Comparison of ENCODE assay signal across 14 mouse cellular contexts in genomic region chr12:110122976-110123375, GRCm38 (mm10).
DNase-seq lines count a peak whose midpoint lies in the region; ATAC-seq and TF ChIP-seq lines count a peak whose summit lies in the region.
"Had no signal": no experiment of that assay in that cellular context is flagged by ENCODE, and none has a peak within 500 bp of the region (broad histone marks: within the 10 kb centered on the region; RNA-seq: fewer than 3 reads in every experiment).

No protein-coding gene starts in this region.

- POLR2A ChIA-PET in Patski (lab: Charles Lee) = no interaction called here

- WGBS in intestine, embryonic 15.5 days = 45% methylated on average over 4 of the region's 4 CpGs

- H3K9ac ChIP-seq in intestine, embryonic 15.5 days = no peak overlapping the region
- H3K9ac ChIP-seq: liver, embryonic 12.5 days had no signal

- no peaks in the 10 kb centered on the region for H3K9me3 ChIP-seq in intestine, embryonic 15.5 days
- H3K9me3 ChIP-seq: embryonic facial prominence, embryonic 10.5 days; liver, embryonic 12.5 days had no signal

- H3K27me3 ChIP-seq in Patski = no peaks in the 10 kb centered on the region
- H3K27me3 ChIP-seq in intestine, embryonic 15.5 days (replicated peaks) = no peaks in the 10 kb centered on the region
- H3K27me3 ChIP-seq: liver, embryonic 12.5 days; megakaryocyte, embryonic 14.5 days had no signal

- H3K36me3 ChIP-seq in intestine, embryonic 15.5 days = no peaks in the 10 kb centered on the region
- H3K36me3 ChIP-seq: embryonic facial prominence, embryonic 10.5 days; liver, embryonic 12.5 days had no signal

- H3K4me2 ChIP-seq in intestine, embryonic 15.5 days (replicated peaks) = no peak overlapping the region
- H3K4me2 ChIP-seq: liver, embryonic 12.5 days had no signal

- TF ChIP-seq CTCF in Patski (IDR thresholded peaks at IDR 0.05) = no peak
- no peak for TF ChIP-seq CTCF in layer of hippocampus, adult 2 months (conservative IDR thresholded peaks at IDR 0.05)

- DNase-seq in 3T3-L1 (ENCODE audit: low read depth, low spot score) (peak; percentile 49), Patski (ENCODE audit: low read depth, low spot score) (peak; percentile 25)
- peak; percentile 21 for DNase-seq in kidney, postnatal 10 days
- peak; percentile 48 for DNase-seq in lung, postnatal 10 days
- no peak for DNase-seq in layer of hippocampus, adult 2 months (ENCODE audit: low spot score in 2 of 2)
- no peak for DNase-seq in c-Kit-positive CD71-positive TER-119-positive erythroid progenitor cells, embryonic 14.5 days (ENCODE audit: low spot score)
- DNase-seq: adrenal gland, adult 8-10 months; cerebellum, postnatal 14 days; heart, adult 2 months; left cerebral cortex, postnatal 4 days had no signal

- in situ Hi-C loops in Patski (cut with MboI; ENCODE audit: low pct_unique_long_range_greater_than_20kb) = no loop called here

- H3K4me3 ChIP-seq in layer of hippocampus, adult 2 months = no peak overlapping the region
- H3K4me3 ChIP-seq in intestine, embryonic 15.5 days (replicated peaks) = no peak overlapping the region
- H3K4me3 ChIP-seq: embryonic facial prominence, embryonic 10.5 days; heart, adult 2 months; liver, embryonic 12.5 days; megakaryocyte, embryonic 14.5 days had no signal

- no peak overlapping the region for H3K27ac ChIP-seq in layer of hippocampus, adult 2 months
- H3K27ac ChIP-seq in intestine, embryonic 15.5 days = no peak overlapping the region
- H3K27ac ChIP-seq: embryonic facial prominence, embryonic 10.5 days; heart, adult 2 months; liver, embryonic 12.5 days had no signal

- CTCF ChIA-PET in Patski (lab: Charles Lee) = no interaction called here

- H3K4me1 ChIP-seq in intestine, embryonic 15.5 days (replicated peaks) = no peaks in the 10 kb centered on the region
- H3K4me1 ChIP-seq: embryonic facial prominence, embryonic 10.5 days; liver, embryonic 12.5 days; megakaryocyte, embryonic 14.5 days had no signal

- peak; percentile 47 for ATAC-seq in Patski
- no peak for ATAC-seq in intestine, embryonic 15.5 days
- ATAC-seq: liver, embryonic 12.5 days had no signal

Comparison
In these comparisons a context has a peak if more than half of its experiments do, and no peak if none do; other contexts are left out.
1. DNase-seq: peak in 3T3-L1 (single experiment), Patski (single experiment), kidney, postnatal 10 days (single experiment) and lung, postnatal 10 days (single experiment); none in layer of hippocampus, adult 2 months (0 of 2) and c-Kit-positive CD71-positive TER-119-positive erythroid progenitor cells, embryonic 14.5 days (single experiment).